22 mouse cellular contexts compared by ENCODE assay signal in the genomic region with DNA sequence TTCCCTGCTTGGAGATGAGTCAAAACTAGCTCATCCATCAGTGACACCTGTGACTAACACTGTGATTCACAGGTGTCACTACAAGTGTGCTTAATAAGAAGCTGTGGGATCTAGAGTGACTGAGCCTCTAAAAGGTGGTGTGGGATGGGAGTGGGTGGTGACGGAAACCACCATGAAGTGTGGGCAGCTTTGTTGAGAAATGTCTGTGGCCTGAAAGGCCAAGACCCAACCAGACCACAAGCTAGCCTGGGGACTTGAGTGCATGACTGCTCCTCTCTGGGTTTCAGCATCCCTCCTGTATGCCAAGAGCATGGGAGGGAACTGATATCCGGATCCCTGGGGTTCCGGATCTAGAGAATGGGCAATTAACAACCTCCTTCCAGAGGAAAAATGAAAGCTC. TPM values are rescaled to one million over a fixed set of nuclear protein-coding genes. Genes with fewer than 3 reads are reported as not detected.
A peak's percentile ranks its signal among the peaks of the same experiment; 100 is the strongest.
DNase-seq lines count a peak whose midpoint lies in the region; ATAC-seq lines count a peak whose summit lies in the region.
"Had no signal": no experiment of that assay in that cellular context is flagged by ENCODE, and none has a peak within 500 bp of the region (broad histone marks: within the 10 kb centered on the region; RNA-seq: fewer than 3 reads in every experiment).

No protein-coding gene starts in this region.

- H3K4me1 ChIP-seq in heart, embryonic 12.5 days (replicated peaks) = peaks cover 21% of the 10 kb centered on the region
- H3K4me1 ChIP-seq: forebrain, embryonic 13.5 days had no signal

- no peaks in the 10 kb centered on the region for H3K36me3 ChIP-seq in heart, embryonic 12.5 days
- H3K36me3 ChIP-seq: embryonic facial prominence, embryonic 10.5 days; heart, embryonic 13.5 days; hindbrain, embryonic 10.5 days had no signal

- ATAC-seq in heart, embryonic 12.5 days (ENCODE audit: insufficient number of reproducible peaks, low FRiP score) = no peak
- ATAC-seq in granulocyte monocyte progenitor cell, adult 5-6 weeks (replicated peaks; ENCODE audit: poor library complexity, severe bottlenecking) = peak; percentile 76
- peak; percentile 36; the same call in 1 of the 2 replicates for ATAC-seq in monocyte, adult 5-6 weeks (replicated peaks; ENCODE audit: insufficient number of reproducible peaks, low FRiP score, low TSS enrichment, poor library complexity, severe bottlenecking)
- ATAC-seq in megakaryocyte-erythroid progenitor cell, adult 5-6 weeks (replicated peaks; ENCODE audit: low FRiP score, low TSS enrichment, poor library complexity, severe bottlenecking) = no peak
- ATAC-seq: forebrain, embryonic 13.5 days; forebrain, postnatal 0 days; intestine, embryonic 16.5 days had no signal

- H3K9me3 ChIP-seq in heart, embryonic 12.5 days (replicated peaks) = no peaks in the 10 kb centered on the region
- H3K9me3 ChIP-seq: embryonic facial prominence, embryonic 10.5 days; forebrain, embryonic 13.5 days; heart, embryonic 13.5 days; hindbrain, embryonic 10.5 days had no signal

- H3K4me3 ChIP-seq in heart, embryonic 12.5 days = no peak overlapping the region
- H3K4me3 ChIP-seq: embryonic facial prominence, embryonic 10.5 days; forebrain, embryonic 13.5 days; heart, embryonic 13.5 days; hindbrain, embryonic 10.5 days had no signal

- H3K27me3 ChIP-seq in heart, embryonic 12.5 days (replicated peaks) = no peaks in the 10 kb centered on the region
- H3K27me3 ChIP-seq: forebrain, embryonic 13.5 days; heart, embryonic 13.5 days had no signal

- no peak overlapping the region for H3K4me2 ChIP-seq in heart, embryonic 12.5 days
- H3K4me2 ChIP-seq: forebrain, embryonic 13.5 days; heart, embryonic 13.5 days; hindbrain, embryonic 14.5 days had no signal

- WGBS in heart, embryonic 12.5 days = 87% methylated on average over 3 of the region's 3 CpGs

- H3K27ac ChIP-seq in heart, embryonic 12.5 days (ENCODE audit: poor library complexity, severe bottlenecking) = 0 out of 2 replicates have a peak overlapping the region, but pooled peaks have one; percentile 7
- H3K27ac ChIP-seq: embryonic facial prominence, embryonic 10.5 days; forebrain, embryonic 13.5 days; hindbrain, embryonic 10.5 days; hindbrain, embryonic 14.5 days had no signal

- DNase-seq in heart, adult 18-20 months = no peak
- peak; percentile 90 for DNase-seq in 416B (ENCODE audit: low read depth)
- DNase-seq in kidney, adult 18-20 months = no peak
- DNase-seq in kidney, postnatal 25 days = no peak
- DNase-seq: adrenal gland, postnatal 10 days; cerebellum, adult 11-12 months; cerebellum, adult 9-10 months; cerebellum, postnatal 36 days; forebrain, postnatal 0 days; gastrocnemius, postnatal 14 days; heart, postnatal 14 days had no signal

- no peak overlapping the region for H3K9ac ChIP-seq in heart, embryonic 12.5 days
- H3K9ac ChIP-seq: forebrain, embryonic 13.5 days; forebrain, postnatal 0 days; heart, embryonic 13.5 days; hindbrain, embryonic 14.5 days had no signal

RNA-seq across cellular contexts. Expression of a gene that starts 11.7 kb away (rescaled TPM):
- 1.1 and 1.4 TPM in 2 replicates for polyA plus RNA-seq in heart, embryonic 12.5 days (2016; fragmentation: Nextera tagmentation; extraction: Ambion mirVana)
- total RNA-seq in heart, adult 18-20 months (2021) = not detected
- not detected in 2 replicates for total RNA-seq in granulocyte monocyte progenitor cell, adult 5-6 weeks (2014; fragmentation: Nextera tagmentation)
- total RNA-seq in granulocyte monocyte progenitor cell, adult 5-6 weeks (2017) = not detected in 2 replicates
- total RNA-seq in monocyte, adult 5-6 weeks (2017) = not detected in 3 replicates
- total RNA-seq in megakaryocyte-erythroid progenitor cell, adult 5-6 weeks (2014; fragmentation: Nextera tagmentation) = not detected in 2 replicates
- total RNA-seq in megakaryocyte-erythroid progenitor cell, adult 5-6 weeks (2017) = not detected in 2 replicates
- total RNA-seq: gastrocnemius, adult 18-20 months; gastrocnemius, postnatal 14 days; heart, postnatal 14 days had no signal

RNA-seq across cellular contexts. Expression of a gene that starts 35.3 kb away (rescaled TPM):
- 66.1 and 67.6 TPM in 2 replicates for polyA plus RNA-seq in heart, embryonic 12.5 days (2016; fragmentation: Nextera tagmentation; extraction: Ambion mirVana)
- total RNA-seq in heart, adult 18-20 months (2021) = 1 to 10 TPM; 6.5 to 8.1 TPM
- total RNA-seq in granulocyte monocyte progenitor cell, adult 5-6 weeks (2014; fragmentation: Nextera tagmentation) = 1.8 and 4.2 TPM in 2 replicates
- 0.30 and 0.46 TPM in 2 replicates for total RNA-seq in granulocyte monocyte progenitor cell, adult 5-6 weeks (2017)
- total RNA-seq in monocyte, adult 5-6 weeks (2017) = 0.78 TPM in 1 of 3 replicates, not detected in the others
- not detected in 2 replicates for total RNA-seq in megakaryocyte-erythroid progenitor cell, adult 5-6 weeks (2014; fragmentation: Nextera tagmentation)
- 0.61 and 0.94 TPM in 2 replicates for total RNA-seq in megakaryocyte-erythroid progenitor cell, adult 5-6 weeks (2017)

RNA-seq across cellular contexts. Expression of a gene that starts 43.5 kb away (rescaled TPM):
- polyA plus RNA-seq in heart, embryonic 12.5 days (2016; fragmentation: Nextera tagmentation; extraction: Ambion mirVana) = 46.6 and 46.8 TPM in 2 replicates
- total RNA-seq in heart, adult 18-20 months (2021) = 10 to 100 TPM; 35.6 to 39.8 TPM
- 5.2 and 17.3 TPM in 2 replicates for total RNA-seq in granulocyte monocyte progenitor cell, adult 5-6 weeks (2014; fragmentation: Nextera tagmentation)
- total RNA-seq in granulocyte monocyte progenitor cell, adult 5-6 weeks (2017) = 13.0 and 25.6 TPM in 2 replicates
- 5.1 to 9.4 TPM (median 8.6 TPM) in 3 replicates for total RNA-seq in monocyte, adult 5-6 weeks (2017)
- total RNA-seq in megakaryocyte-erythroid progenitor cell, adult 5-6 weeks (2014; fragmentation: Nextera tagmentation) = 12.8 and 27.1 TPM in 2 replicates
- total RNA-seq in megakaryocyte-erythroid progenitor cell, adult 5-6 weeks (2017) = 5.9 and 16.1 TPM in 2 replicates

Comparison
In these comparisons a context has a peak if more than half of its experiments do, and no peak if none do; other contexts are left out.
1. ATAC-seq: peak in granulocyte monocyte progenitor cell, adult 5-6 weeks (single experiment) and monocyte, adult 5-6 weeks (single experiment); none in heart, embryonic 12.5 days (single experiment) and megakaryocyte-erythroid progenitor cell, adult 5-6 weeks (single experiment).